Mouse (Mus musculus): Measurements from ENCODE around the gene Fxyd7.

Gene Fxyd7

DNA sequence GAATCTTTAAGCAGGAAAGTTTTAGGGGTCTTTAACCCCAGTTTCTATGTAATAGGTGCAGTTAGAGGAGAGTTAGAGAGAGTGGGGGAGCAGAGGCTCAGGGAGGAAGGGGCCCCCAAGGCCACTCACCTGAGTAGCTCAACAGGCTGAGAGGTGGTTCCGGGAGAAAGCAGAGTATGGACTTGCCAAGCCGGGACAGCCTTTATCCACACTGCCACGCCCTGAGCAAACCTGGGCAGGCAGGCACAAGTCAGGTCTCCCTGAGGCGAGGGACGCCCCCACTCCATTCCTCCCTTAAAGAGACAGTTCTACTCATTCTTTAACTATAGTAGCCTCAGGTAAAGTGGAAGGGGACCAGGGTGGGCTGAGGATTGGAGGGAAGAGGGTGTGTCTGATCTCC lies 25.2 kb upstream of the Fxyd7 start, which contains the start of gene Fxyd3:
Gene Fxyd3, minus strand, starts transcription at position 213 of the 400 bp plus-strand sequence.
- no peak for DNase-seq (ENCODE audit: low spot score)

DNA sequence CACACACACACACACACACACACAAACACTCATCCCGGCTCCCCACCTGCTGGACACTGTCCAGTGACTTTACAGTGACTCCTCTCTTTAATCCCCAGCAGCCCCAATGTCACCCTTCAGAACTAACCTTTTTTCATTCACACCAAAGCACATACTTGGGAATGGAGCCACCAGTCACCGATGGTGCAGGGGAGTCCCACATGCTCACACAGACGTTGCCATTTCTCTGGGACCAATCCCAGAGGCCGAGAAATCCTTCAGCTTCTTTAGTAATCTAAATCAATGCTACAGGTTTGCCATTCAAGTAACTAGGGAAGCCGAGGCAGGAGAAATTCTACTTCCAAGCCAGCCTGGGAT lies 23.4 kb upstream of the Fxyd7 start:
- DNase-seq (ENCODE audit: low spot score): no peak

DNA sequence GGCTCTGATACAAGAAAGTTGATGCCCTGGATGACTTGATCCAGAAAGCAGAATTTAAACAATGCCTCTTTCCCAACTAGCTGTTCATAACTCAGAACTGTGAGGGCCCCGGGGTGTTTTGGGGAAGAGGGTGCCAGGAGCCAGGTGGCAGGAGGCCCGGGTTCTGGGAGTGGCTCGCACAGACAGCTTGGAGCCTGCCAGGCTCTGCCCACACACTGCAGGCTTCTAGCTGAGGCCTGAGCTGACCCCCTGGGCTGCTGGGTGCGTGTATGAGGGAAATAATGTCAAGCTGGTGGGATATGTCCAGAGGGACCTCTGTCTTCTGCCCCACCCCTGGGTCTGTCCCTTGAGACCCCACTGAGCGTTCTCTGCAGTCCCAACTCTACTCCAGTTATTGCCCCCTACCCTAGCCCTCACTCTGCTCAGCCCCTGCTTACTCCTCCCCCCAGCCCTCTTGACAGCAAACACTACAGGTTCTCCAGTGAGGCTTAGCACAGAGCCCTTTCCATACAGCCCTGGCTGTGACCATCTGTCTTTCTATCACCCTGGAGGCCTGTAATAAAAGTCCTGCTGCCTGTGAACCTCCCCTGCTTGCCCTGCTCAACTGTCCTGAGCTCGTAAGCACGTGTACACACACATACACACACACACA lies 22.9 kb upstream of the Fxyd7 start:
- DNase-seq (ENCODE audit: low spot score): no peak

DNA sequence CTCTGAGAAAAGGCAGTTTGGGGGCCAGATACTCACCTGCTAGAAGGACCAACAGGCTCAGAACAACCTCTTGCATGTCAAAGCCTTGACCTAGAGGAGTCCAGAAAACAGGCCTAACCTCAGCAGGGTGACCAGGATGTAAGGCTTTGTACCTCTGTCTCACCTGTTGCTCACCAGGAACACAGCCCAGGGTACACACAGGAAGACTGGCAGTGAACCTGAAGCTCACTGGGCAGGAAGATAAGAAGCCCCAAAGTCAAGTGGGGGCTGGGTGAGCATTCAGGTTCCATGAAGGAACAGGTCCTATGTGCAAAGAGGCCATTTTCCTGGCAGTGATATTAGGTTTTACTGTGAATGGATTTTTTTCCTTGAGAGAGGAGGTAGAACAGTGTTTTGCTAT lies 22.3 kb upstream of the Fxyd7 start:
- DNase-seq (ENCODE audit: low spot score): no peak

DNA sequence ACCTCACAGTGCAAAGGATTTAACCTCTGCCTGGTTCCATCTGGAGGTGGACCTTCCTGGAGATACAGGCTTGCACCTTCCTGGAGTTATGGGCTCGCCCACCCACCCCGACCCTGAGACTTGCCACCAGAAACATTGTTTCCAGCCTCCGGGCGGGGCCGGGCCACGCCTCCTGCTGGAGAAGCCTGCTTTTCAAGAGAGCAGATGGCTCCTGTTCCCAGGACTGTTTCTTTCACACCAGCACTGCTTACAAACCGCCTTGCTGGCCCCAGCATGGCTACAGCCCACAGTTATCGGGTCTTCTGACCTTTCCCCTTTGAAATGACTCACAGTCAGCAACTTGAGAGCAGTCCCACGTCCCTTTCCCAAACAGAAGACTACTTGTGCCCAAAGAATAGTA lies 21.1 kb upstream of the Fxyd7 start:
- peak; percentile 69 for DNase-seq (ENCODE audit: low spot score)

DNA sequence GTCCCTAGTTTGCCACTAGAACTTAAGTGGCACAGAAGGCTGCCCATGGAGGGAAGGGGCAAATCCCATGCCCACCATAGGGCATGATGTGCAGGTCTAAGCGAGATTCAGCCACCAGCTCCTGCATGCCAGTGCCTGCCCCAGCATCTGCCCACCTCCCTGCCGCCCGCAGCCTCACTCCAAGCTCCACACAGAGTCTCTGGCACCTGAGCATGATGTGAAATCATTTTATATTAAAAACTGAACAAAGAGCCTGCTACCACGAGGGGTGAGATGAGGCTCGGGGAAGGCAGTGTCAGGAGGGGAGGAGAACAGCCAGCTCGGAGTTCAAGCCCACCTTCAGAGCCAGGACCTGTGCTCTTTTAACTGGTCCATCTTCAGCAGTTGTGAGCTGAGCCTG lies 19.1 kb upstream of the Fxyd7 start:
- DNase-seq (ENCODE audit: low spot score): no peak

DNA sequence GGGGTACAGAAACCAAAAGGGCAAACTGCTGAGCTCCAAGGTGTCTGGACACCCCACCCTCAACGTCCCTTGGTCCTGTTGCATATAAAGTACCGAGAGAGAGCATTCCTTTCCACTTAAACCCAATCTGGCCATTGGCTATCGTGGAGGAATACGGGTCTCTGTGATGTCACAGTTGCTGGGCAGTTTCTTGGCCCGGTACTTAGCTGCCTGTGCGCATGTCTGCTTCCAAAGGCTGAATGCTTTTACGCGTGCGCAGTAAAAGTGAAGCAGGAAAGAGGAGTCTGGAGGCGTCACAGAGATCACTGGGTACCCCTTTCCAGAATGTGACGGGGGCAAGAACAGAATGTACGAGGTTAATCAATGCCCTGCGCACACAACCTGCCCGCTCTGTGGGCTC lies 18.2 kb upstream of the Fxyd7 start:
- no peak for DNase-seq (ENCODE audit: low spot score)

DNA sequence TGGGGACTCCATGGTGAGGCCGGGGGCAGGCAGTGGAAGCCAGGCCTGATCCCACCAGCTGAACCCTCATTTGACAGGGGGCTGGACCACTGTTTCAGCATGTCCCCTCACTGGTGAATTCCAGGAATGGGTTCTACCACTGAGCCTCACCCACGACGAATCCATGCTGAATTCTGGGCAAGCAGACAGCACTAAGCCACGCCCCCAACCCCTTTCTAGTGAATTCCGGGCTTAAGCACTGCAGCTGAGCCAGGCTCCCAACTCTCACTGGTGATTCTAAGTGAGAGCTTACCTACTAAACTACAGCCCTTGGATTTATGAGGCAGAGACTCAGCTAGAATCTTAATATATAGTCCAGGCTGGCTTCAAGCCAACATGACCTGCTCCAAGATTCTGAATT lies 16.6 kb upstream of the Fxyd7 start:
- no peak for DNase-seq (ENCODE audit: low spot score)

DNA sequence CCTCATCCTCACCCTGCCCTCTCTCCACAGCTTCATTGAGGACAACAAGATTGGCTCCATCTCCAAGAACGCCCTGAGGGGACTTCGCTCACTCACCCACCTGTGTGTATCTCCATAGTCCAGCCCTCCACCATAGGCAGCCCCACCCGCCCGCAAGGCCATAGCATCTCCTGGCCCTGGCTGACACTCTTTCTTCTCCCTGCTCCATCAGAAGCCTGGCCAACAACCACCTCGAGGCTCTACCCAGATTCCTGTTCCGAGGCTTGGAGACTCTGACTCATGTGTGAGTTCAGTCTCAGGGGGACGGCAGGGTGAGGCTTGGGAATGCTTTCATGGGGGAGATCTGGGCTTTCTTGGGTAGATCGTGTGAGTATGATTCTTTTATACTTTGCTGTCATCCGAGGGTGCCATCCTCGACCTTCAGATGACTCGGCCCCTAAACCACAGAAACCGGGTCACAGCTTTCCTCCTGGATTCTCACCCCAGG lies 11.8 kb upstream of the Fxyd7 start:
- DNase-seq (ENCODE audit: low spot score): no peak

DNA sequence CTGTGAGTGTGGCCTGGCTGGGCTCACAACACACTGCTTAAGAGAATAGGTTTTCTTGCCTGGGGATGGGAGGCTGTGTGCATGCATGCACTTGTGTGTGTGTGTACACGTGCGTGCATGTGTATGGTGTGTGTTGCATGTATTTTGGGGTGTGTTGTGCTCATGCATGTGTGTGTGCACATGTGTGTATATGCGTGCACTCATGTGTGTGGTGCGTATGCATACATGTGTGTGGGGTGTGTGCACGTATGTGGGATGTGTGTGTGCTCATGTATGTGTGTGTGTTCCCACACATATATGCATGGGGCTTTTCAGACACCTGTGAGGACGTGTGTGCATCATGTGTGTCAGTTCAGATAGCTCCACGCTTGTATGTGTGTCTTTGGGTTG lies 9.3 kb upstream of the Fxyd7 start:
- DNase-seq (ENCODE audit: low spot score): no peak

DNA sequence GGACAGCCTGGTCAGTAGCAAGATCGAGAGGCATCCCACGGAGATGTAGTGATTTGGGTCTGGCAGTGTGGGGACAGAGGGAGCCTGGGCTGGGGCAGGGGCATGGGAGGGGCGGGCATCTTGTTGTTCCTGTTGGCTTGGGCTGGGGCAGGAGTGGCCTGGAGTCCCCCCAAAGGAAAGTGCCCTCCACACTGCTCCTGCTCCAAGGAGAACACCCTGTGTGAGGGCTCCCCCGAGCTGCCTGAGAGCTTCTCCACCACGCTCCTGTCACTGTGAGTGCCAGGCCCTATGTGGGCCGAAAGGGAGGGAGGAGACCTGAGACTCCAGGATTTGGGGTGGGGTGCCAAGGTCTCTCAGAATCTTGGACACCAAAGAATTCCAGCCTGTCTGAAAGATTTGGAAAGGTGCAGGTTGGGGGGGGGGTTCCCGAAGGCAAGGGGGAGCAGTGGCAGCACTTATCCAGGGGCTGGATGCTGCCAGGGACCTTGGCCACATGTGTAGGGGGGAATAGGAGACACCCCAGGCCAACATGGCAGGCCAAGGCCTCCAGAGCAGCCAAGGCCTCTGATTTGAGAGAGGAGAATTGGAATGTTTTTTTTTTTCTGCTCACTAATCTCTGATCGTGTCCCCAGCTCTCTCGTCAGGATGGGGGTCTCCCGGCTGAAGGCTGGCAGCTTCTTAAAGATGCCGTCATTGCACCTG lies 8.8 kb upstream of the Fxyd7 start:
- no peak for DNase-seq (ENCODE audit: low spot score)

DNA sequence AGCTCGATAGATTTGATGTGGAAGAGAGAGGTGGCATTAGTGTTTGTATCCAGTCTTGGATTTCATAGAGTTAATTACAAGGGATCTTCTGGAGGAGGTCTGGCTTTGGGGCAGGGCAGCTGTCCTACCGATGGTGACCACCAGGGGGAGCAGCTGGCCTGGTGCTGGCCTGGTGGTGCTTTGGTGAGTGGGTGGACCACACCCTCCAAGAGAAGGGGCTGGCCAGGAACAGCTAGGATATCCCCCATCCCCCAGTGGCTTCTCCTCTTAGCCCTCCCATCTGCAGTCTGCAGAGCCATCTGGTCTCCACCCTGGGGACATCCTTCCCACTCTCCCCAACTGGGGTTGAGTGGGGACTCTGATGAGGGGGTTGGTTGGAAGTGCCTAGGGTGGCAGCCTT lies 7.8 kb upstream of the Fxyd7 start, which contains the start of gene Lgi4:
Gene Lgi4, plus strand, starts transcription at position 235 of the 400 bp plus-strand sequence.
- DNase-seq (ENCODE audit: low spot score): peak; percentile 79

DNA sequence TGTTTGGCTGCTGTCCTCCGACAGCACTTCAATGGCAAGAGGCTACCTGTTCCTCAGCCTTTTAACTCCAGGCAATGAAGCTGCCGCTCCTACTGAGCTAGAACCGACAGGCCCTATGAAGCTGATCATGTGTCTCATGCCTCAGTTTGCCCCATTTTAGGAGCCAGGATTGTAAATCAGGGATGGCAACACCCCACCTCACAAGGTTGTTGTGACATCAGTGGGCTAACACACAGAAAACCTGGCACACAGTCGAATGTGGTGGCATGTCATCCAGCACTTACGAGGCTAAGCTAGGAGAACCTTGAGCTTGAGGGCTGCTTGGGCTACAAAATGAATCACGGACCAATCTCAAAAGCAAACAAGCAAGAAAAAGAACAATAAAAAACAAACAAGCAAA lies 6.9 kb upstream of the Fxyd7 start:
- DNase-seq (ENCODE audit: low spot score): no peak

DNA sequence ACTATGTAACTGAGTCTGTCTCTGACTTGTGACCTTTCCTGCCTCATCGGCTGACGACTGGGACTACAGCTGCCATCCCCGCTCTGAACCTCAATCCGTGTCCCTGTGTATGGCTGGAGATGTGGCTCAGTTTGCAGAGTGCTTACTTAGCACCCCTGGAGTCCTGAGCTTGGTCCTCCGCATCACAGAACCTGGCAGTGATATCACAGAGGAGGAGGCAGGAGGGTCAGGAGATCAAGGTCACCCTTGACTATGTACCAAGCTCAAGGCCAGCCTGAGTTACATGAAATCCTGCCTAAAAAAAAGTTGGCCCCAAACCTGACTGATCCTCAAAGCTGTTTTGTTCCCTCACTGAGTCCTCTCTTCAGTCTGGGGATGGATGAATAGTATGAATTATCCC lies 6.5 kb upstream of the Fxyd7 start:
- peak; percentile 42 for DNase-seq (ENCODE audit: low spot score)

DNA sequence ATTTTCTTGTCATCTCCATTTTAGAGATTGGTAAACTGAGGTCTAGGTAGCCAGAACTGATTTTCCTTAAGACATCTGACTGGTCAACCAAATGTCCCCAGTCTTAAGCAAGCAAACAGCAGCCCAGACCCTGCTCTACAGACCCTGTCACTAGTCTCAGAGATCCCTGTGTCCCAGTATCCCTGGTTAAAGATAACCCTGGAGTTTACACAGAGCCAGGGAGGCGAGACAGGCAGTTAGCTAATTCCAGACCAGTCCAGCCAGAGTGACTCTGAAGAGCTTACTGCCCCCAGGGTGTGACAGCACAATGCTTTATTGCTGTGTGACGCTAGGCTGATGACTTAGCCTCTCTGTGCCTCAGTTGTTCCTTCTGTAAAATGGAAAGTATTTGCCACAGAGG lies 5.8 kb upstream of the Fxyd7 start, which contains the start of gene Fxyd1:
Gene Fxyd1, minus strand, starts transcription at position 129 of the 400 bp plus-strand sequence.
- no peak for DNase-seq (ENCODE audit: low spot score)

DNA sequence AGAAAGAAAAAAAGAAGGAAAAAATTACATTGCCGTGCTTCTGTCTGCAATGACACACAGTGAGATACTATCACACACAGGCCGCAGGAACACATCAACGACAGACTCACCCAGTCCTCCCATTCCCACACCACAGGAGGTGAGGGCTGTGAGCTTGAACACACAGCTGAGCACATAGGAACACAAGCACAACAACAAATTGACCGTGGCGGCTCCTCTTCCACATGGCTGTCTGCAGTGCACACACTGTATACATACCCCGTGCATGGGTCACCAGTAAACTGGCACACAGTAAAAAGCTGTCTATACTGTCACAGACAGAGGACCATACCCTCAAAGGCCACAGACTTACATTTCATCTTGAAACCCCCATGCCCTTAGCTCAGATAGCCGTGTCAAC lies 5.2 kb upstream of the Fxyd7 start:
- no peak for DNase-seq (ENCODE audit: low spot score)

DNA sequence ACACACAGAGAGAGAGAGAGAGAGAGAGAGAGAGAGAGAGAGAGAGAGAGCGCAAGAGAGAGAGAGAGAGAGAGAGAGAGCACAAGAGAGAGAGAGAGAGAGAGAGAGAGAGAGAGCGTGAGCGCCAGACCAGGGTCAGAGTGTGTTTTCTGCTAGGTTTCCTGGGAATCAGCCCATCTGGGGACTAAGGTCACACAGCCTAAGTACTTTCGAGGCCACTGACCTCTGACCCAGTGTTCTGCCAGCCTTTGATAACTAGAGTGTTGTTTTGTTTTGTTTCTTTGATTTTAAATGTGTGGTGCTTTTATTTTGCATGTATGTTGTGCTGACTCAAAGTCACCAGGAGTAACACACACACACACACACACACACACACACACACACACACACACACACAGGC lies 4.6 kb upstream of the Fxyd7 start:
- peak; percentile 44 for DNase-seq (ENCODE audit: low spot score)

DNA sequence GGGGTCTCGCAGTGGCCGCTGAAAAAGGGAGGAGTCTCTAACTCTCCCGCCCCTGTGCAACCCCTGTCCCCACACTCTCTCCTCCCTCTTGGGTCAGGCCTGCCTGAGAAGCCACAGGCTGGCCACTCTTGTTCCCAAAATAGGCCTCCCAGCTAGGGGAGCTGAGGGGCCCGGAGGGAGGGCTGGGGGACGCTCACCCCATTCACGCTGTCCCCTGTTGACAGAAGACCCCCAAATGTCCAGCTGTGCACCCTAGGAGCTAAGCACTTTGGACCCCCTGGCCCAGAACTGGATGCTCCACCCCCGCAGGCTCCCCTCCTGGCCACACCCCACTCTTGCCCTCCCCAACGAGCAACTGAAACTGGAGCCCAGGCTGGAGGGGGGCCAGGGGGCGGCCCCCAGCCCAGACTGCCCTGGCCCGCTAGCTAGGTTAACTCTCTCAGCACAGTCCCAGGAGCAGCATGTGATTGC lies 4.1 kb upstream of the Fxyd7 start:
- peak; percentile 81 for DNase-seq (ENCODE audit: low spot score)

DNA sequence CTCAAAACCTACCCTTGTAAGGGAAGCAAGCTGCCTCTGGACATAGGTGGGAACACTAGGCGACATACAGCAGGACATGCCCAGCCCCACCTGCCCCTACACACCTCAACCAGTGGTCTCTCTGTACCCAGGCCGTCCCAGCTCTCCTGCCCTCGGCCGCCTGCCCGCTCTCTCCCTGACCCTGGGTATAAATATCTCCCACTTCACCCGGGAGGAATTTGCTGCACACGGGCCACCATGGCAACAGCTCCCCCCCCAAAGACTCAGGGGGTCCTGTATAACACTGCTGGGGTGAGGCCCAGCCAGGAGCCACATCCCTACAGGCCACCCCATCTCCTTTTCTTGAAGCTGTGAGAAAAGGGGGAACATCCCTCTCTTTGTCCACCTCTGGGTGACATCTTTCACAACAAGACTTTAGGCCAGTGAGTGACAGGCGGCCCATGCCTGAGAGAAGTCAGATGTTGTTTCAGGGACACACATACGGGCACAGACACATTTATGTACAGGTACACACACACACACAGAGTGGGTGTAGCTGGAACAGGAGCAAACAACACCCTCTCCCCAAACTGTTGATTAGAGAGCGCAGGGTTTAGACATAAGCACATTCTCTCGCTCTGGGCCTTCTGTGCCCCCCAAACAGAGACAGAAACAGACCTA lies 3.5 kb upstream of the Fxyd7 start:
- no peak for DNase-seq (ENCODE audit: low spot score)

DNA sequence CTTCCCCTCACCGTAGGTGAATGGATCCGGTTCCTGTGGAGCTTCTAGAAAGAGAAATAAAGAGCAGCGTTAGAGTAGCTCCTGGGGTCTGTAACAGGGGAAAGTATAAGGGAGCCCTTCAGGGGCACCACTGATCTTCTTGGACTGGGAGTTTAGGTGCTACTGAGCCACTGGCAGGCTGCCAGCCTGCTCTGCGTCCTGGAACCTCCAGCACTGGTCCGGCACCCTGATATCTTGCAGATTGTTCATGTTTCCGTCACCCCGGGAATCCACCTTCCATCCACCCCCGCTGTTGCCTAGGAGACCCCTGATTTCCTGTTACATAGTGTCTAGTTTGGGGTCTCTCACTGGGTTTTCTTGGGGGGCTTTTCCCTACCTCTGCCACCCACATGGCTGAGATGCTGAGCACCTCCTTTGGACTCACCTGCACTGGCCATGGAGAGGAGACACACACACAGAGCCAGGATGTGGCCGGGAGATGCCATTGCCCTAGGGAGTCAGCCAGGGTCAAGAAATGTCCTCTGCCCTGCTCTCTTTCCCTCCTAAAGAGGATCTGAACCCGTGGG lies 2.7 kb upstream of the Fxyd7 start:
- no peak for DNase-seq (ENCODE audit: low spot score)

DNA sequence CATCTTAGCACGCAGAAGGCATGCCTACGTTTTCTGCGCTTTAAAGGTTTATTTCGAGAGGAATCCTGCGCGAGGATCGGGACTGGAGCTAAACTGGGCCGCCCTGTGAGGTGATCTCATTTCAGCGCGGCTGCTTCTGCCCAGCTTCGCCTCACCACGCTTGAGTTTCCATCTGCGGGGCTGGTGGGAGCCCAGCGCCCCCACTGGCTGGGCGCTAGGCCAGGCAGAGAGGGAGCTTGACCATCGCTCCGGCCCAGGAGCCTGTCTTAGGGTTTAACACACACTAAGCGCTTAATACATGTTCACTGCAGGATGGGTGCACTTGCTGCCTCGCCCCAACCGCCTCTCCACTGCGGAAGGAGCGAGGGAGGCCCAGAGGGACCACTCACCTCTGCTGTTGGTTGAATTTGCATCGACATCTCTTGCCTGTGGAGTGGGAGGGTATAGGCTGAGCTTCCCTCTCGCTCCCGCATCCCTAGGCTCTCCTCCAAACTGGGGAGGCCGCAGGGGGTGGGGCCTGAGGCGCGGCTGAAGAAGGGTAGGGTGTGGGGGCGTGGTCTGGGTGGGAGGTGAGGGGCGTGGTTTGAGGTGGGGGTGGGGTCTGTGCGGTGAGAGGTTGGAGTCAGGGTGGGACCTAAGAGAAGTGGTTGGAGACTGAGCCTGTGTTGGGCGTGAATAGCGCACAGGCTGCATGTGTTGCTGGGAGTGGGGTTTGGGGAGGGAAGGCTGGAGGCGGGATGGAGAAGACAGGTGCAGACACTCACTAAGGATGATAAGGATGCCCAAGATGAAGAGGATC lies 1.6 kb upstream of the Fxyd7 start:
- DNase-seq (ENCODE audit: low spot score): peak; percentile 57

DNA sequence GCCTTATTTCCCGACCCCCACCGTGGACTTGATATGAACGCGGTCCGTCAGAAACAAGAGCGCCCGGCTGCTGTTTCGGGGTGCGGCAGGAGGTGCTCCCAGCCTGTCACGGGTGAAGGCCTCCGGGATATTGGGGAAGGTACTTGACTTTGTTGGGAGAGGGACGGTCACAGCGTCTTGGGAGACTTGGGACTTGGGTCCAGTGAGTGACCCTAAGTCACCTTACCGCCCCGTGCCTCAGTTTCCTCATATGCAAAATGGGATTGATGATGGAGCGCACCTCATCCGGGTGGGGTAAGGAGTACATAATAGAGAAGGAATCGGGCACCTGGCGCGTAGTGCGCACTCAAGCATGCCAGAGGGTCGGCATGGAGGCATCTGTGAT lies 976 bp upstream of the Fxyd7 start:
- DNase-seq (ENCODE audit: low spot score): no peak
